Mouse (Mus musculus) natural killer cell, adult 2 months (primary cell): Measurements from ENCODE around the gene Gmpr2.
A peak's percentile ranks its signal among the peaks of the same experiment; 100 is the strongest.

Experiments used
- DNase-seq, 2 experiments: peaks; one replicate each; pipeline ENCODE4 v3.0.0; 2022; ENCODE audit warnings: low spot score in 2 of 2

The Gmpr2 gene

DNA sequence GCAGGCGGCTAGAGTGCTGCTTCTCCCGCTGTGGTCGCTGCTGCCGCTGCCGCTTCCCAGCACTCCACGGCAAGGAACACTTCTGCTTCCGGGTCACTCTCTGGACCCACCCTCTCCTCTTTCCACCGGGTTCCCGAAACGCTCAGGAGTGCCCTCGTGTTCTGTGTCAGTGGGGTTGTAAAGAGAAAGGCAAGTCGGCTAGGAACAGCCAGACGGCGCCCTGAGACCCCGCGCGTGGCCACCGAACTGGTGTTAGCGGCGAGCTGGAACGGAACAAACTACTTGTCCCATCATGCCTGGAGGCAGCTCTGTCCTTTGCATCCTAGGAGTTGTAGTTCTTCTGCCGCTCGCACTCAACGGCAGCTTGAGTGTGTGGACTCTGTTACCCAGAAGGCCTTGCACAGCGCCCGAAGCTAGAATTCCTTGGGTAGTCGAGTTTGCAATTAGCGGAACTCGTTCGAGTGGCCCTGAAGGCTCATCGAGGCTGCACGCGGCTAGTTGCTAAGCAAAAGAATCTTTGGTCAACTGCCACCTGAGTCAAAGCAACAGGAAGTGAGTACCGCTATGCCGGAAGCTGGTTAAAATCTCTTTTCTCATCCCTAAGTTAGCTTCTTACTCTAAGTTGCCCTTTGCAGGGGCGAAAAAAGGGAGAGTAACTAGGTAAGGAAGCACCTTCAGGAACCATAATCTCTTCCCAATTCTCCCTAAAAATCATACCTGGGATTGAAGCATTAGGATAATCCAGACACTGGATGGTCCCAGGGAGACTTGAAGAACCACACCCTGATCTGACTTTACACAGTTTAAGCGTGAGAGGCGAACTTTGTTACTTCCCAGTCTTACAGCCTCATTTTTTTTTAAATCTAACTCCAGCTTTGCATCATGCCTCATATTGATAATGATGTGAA, at the start of gene Gmpr2, which contains the start of gene Nedd8:
Gmpr2 (plus strand) TSS at position 109 of the 908 bp plus-strand sequence.
Nedd8 (minus strand) TSS at position 292 of the 908 bp plus-strand sequence.
- peak; percentile 87 to 93 for DNase-seq

DNA sequence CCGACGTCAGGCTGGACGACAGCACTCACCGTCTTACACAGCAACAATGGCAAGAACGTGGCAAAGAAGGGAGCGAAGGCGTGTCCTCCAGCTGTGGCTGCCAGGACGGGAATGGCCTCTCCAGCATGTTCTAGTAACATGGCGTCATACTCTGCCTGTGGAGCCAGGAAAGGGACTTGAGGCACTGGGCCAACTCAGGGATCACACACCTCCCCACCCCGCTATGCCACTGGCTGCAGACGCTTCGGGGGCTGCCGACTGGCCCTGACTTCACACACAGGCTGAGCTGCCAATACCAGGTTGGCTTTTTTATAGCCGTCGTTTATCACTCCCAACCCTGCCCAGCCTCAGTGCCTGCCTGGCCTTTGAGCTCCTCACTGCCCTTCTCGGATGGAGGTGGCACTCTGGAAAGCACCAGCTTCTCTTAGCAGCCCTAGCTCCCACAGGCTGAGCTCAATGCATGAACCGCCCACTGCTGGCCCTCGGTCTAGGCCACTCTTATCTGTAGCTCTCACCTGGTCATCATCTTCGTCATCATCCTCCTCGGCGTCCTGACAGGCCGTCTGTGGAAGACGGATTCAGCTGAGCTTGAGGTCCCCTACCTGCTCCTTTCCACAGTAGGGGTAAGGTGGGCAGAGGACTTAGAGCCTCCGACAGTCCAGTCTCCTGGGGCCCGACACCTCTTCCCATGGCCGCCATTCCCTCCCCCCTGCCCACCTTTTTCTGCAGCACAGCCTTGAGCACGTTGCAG, 43.5 kb upstream of the Gmpr2 start:
- DNase-seq: no peak

DNA sequence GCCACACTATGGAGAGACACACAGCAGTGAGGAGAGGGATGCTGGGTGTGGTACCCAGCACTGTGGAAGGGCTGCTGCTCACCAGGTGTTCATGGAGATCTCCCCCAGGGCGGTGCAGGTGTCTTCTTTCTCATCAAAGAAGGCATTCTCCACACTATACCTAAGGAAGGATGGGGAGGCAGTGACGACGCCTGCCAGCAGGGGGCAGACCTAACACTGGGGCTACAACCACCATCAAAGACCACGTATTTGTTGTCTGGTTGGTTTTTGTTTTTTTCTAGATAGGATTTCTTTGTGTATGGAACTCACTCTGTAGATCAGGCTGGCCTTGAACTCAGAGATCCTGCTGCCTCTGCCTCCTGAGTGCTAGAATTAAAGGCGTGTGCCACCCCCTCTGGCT, 42.4 kb upstream of the Gmpr2 start:
- peak; percentile 62 to 76 for DNase-seq

- DNase-seq: no peak
Measured at GRCm38 (mm10) chr14:55634874-55635522, 36.7 kb upstream of the Gmpr2 start.

DNA sequence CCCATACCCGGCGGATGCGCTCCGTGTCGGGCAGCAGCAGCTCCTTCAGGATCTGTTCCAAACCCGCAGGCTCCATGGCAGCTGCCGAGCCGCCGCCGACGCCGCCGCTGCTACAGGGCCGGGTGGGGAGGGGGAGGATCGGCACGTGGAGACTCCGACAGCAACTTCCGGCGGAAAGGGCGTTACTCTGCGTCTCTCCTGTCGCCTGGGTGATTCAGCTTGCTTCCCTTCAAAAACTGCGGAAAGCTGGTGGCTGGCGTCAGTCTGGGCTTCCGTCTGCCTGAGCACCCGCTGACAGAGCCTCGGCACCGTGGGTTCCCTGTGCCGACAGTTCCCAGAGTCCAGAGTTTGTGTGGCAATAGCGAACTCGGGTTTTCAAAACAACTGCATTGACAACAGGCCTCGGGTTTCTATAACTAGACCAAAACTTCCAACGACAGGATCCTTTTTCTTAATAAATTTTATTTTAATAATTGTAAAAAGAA, 36.2 kb upstream of the Gmpr2 start, which contains the start of gene Ipo4:
Ipo4 (minus strand) TSS at position 435 of the 485 bp plus-strand sequence.
- DNase-seq: peak; percentile 67 to 78

DNA sequence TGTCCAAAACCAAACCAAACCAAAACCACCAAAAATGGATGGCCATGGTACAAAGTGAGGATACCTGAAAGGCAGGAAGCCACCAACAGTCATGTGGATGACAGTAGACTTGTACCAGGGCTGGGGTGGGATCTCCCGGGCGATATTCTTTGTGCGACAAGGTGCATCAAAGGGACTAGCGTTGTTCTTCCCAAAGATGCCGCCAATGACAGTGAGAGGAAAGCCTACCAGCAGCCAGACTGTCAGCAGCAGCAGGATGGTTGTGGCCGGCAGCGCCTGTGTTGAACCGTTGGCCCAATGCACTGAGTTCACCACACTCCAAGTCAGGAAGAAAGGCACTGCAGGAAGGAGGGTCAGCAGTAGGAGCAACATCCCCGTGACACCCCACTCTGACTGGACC, 33.9 kb upstream of the Gmpr2 start, which contains the start of gene Gm49378:
Gm49378 (minus strand) TSS at position 101 of the 400 bp plus-strand sequence.
- DNase-seq: no peak

DNA sequence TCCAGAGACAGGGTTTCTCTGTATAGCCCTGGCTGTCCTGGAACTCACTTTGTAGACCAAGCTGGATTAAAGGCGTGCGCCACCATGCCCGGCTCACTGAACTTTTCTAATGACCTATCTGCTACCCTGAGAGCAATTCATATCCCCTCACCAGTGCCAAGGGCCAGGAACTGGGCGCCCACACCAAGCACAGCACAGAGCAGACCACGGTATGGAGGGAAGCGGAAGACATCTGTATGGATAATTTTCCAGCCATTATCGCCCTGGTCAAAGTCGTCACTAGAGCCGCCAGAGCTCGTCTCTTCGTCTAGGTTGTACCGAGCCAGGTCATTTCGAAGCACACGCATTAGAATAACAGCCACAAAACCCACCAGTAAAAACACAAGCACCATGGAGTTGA, 30.9 kb upstream of the Gmpr2 start:
- DNase-seq: no peak

- no peak for DNase-seq
Measured at GRCm38 (mm10) chr14:55641291-55641690, 30.4 kb upstream of the Gmpr2 start.

DNA sequence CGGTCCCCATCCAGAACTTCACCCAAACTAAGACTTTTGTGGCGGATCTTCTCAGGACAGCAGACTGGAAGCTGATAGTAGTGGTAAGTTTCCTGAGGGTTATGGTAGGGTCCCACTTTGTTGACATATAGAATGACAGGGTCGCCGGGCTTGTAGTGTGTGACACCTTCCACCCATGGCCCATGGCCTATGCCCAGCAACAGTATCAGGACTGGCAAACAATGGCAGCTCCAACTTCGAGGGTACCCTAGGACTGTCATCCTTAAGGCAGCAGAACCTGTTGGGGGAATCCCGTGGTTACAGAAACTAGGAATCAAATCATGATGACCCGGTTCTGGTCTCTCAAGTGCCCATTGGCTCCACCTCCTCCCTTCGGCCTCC, 29.1 kb upstream of the Gmpr2 start:
- DNase-seq: no peak

DNA sequence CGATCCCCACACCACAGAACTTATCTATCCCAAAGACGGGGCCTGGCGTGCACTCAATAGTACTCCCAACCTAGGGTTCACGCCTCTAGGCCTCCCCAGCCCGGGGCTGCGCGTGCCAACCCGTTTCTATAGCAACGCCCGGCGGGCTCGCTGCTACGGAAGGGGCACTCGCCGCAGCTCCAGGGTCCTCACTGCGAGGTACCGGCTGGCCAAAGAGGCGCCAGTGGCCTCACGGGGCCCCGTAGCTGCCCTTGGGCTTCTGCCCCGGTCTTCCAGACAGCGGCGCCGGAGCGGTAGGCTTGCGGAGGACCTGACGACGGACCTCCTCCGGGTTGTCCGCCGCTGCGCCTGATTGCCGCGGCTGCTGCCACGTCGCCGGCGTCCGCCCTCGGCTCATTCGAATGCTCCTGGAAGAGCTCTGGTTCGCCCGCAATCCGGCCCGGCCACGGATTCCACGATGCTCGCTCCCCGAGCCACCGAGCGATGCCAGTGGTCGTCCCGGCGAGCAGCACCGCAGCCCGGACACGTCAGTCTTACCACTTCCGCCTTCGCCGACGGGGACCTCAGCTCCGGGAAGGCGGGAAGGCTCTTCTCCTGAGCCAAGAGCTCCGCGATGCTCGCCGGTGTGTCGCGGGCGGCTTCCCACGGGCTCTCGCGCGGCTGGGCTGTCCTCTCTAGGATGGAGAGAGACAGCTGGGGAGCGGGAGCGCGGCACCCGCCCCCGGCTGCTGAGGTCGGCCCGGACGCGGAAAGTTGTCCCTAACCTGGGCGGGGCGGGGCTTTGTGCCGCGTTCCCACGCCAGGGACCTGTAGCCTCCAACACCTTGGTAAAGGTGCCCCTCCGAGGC, 28.5 kb upstream of the Gmpr2 start, which contains the start of gene Tm9sf1:
Tm9sf1 (minus strand) TSS at position 747 of the 848 bp plus-strand sequence.
- DNase-seq: peak; percentile 80 to 82

- DNase-seq: no peak
Measured at GRCm38 (mm10) chr14:55644261-55644888, 27.4 kb upstream of the Gmpr2 start.

GRCm38 (mm10) chr14:55649884-55650283, 21.9 kb upstream of the Gmpr2 start, which contains the start of gene Tssk4:
Gene Tssk4, plus strand, starts transcription at chr14:55650184.
- DNase-seq: no peak

DNA sequence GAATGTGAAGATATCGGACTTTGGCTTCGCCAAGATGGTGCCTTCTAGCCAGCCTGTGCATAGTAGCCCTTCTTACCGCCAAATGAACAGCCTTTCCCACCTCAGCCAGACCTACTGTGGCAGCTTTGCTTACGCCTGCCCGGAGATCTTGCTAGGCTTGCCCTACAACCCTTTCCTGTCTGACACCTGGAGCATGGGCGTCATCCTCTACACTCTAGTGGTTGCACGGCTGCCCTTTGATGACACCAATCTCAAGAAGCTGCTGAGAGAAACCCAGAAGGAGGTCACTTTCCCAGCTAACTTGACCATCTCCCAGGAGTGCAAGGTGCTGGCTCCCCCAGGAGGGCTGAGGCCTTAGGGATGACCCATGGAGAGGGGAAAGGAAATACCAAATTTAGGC, 20.2 kb upstream of the Gmpr2 start:
- no peak for DNase-seq

GRCm38 (mm10) chr14:55656935-55657334, 14.8 kb upstream of the Gmpr2 start:
- DNase-seq: no peak

DNA sequence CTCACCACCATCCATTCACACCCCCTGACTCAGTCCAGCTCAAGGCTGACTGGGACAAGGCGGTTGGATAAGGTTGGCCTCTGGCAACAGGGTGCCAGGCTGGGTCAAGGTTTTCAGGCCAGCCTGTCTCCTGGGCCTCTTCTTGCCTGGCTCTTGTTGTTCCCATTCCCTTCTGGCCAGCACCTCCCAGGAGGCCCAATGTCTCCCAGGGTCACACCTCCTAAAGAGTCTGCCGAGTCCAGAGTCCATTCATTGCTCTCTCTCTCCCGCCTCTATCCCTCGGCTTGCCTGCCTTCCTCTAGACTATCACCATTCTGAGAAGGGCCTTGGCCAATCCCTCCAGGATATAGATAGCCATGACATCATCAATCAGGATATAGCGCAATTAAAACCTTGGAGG, 13.7 kb upstream of the Gmpr2 start:
- DNase-seq: no peak

DNA sequence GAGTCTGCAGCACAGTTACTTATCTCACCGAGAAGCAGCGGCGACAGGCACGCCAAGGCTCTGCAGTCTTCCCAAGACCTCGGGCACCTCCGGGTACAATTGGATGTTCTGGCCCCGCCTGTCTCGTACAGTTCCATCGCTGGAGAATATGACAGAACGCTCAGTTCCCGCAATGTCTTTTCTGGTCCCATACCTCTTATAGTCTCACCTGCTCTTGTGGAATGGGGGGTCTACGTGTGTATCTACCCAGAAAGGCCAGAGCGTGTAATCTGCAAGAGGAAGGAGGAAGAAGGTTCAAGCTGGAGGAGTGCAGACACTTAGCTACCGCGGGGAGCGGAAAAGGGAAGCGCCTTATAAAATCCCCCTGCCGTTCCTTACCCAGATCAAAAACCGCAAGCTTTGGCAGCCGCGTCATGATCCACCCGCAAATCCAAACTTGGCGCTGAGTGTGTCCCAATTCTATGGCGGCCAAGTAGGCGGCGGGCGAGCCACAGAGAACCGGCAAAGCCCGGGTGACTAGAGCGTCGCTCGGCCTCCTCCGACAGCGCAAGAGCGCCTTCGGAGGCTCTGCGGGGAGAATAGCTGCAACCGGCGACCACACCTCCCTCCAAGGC, 11.7 kb upstream of the Gmpr2 start, which contains the start of gene Mdp1:
Mdp1 (minus strand) TSS at position 549 of the 614 bp plus-strand sequence.
- DNase-seq: peak; percentile 64 to 76

DNA sequence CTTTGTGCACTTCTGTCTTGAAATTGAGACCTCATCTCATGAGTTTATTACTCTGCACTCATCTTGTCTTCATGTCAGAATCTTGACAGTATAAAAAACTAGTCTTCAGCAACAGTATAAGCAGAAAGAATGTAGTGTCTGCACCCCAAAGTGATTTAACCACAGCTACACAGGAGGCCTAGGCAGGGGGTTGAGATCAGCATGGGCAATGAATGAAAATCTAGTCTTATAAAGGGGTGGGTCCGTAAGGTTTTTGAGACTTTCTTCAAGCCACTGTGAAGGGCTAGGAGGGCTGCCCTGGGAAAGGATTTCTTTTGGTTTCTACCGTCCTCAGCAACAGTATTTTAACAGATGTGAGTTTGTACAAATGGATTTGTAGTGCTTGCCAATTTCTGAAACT, 11.1 kb upstream of the Gmpr2 start:
- DNase-seq: no peak

GRCm38 (mm10) chr14:55671486-55671832, 282 bp upstream of the Gmpr2 start:
- no peak for DNase-seq

DNA sequence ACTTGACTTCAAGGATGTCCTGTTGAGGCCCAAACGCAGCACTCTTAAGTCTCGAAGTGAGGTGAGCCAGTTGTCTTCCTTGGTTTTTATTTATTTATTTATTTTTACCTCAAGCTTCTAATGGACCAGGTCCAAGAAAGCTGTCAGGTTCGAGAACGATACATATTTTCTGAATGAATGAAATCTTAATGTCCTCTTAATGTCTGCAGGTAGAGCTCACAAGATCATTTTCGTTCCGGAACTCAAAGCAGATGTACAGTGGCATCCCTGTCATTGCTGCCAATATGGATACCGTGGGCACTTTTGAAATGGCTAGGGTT, 960 bp downstream of the Gmpr2 start:
- no peak for DNase-seq

- DNase-seq: no peak
Measured at GRCm38 (mm10) chr14:55677615-55678014, 5.9 kb downstream of the Gmpr2 start.
